Mouse (Mus musculus) liver, embryonic 14.5 days (tissue): Measurements from ENCODE around the gene Adamts17.

Source experiments
- CTCF ChIP-seq: IDR thresholded peaks from 2 replicates; pipeline ENCODE4 v1.5.1; 2016; ENCODE audit warnings: antibody characterized with exemption, low read depth, control low read depth
- EP300 ChIP-seq: IDR thresholded peaks from 2 replicates; pipeline ENCODE4 v1.6.1; 2016; ENCODE audit warnings: antibody characterized with exemption, low read depth

DNA sequence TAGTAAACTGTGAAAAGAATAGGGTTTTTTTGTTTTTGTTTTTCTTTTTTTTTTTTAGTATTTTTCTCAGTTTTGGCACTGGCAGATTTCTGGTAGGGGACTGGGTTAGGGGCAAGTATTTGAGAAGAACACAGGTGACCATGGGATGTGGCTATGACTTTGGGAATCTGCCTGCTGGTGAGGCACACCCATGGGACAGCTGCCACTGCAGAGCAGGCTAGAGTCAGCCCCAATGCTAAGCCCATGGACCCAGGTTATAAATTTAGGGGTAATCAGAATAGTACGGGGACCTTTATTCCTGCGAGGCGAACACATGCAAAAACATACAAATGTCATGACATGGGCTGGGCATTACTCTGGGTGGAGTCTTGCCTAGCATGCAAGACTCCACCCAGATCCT is 48.5 kb upstream of the Adamts17 start:
- no peak for TF ChIP-seq CTCF
- TF ChIP-seq EP300 = no peak
